Mouse (Mus musculus) olfactory bulb, adult 2 months (tissue): ENCODE data around the gene Dcxr.

ENCODE experiments used
- CTCF ChIP-seq: fragments of 200-500 bp; IDR thresholded peaks from 2 replicates; pipeline ENCODE4 v1.5.1; 2012; ENCODE audit warnings: low read depth, mild to moderate bottlenecking, low read length, moderate library complexity; ENCODE audit not compliant: insufficient read depth
- POLR2A ChIP-seq: fragments of 200-500 bp; IDR thresholded peaks from 2 replicates; pipeline ENCODE4 v1.6.1; 2012; ENCODE audit warnings: mild to moderate bottlenecking, low read depth, low read length, moderate library complexity; ENCODE audit not compliant: insufficient read depth

- TF ChIP-seq CTCF = no peak
- no peak for TF ChIP-seq POLR2A
Measured at GRCm38 (mm10) chr11:120731395-120731794, 4.3 kb upstream of the Dcxr start.
